Mouse (Mus musculus): ENCODE data around the gene Uvrag.

- TF ChIP-seq CHD2 (IDR thresholded peaks at IDR 0.05; ENCODE audit: low read length): no peak
- TF ChIP-seq CTCF (IDR thresholded peaks at IDR 0.05 in 2 of 3, conservative IDR thresholded peaks at IDR 0.05 in 1 of 3; ENCODE audit: control insufficient read depth in 1 of 3, insufficient read depth in 1 of 3, low read depth in 2 of 3, low read length in 3 of 3, poor library complexity in 1 of 3, severe bottlenecking in 1 of 3): no peak
- TF ChIP-seq MAZ (IDR thresholded peaks at IDR 0.05; ENCODE audit: low read depth, low read length): no peak
- no peak for TF ChIP-seq TBP (IDR thresholded peaks at IDR 0.05; ENCODE audit: low read depth, low read length)
- no peak for TF ChIP-seq USF1 (IDR thresholded peaks at IDR 0.05; ENCODE audit: low read depth, low read length)
- no peak for TF ChIP-seq ELF1 (IDR thresholded peaks at IDR 0.05; ENCODE audit: low read depth, low read length)
- TF ChIP-seq POLR2AphosphoS2 (IDR thresholded peaks at IDR 0.05; ENCODE audit: low read length): no peak
- no peak for TF ChIP-seq ZC3H11A (IDR thresholded peaks at IDR 0.05; ENCODE audit: low read depth, low read length)
- no peak for TF ChIP-seq RCOR1 (IDR thresholded peaks at IDR 0.05; ENCODE audit: low read depth, low read length)
- TF ChIP-seq POLR2A (IDR thresholded peaks at IDR 0.05; ENCODE audit: control insufficient read depth in 1 of 2, insufficient read depth in 1 of 2, low read depth in 1 of 2, low read length in 2 of 2, poor library complexity in 1 of 2): no peak
These were observed 117.0 kb downstream of the Uvrag start for GRCm38 (mm10) chr7:99023931-99024330.
